Mouse (Mus musculus): ENCODE data around the gene Erc1. TPM values are rescaled to one million over a fixed set of nuclear protein-coding genes. Genes with fewer than 3 reads are reported as not detected.

Gene Erc1
- polyA plus RNA-seq (2021; fragmentation: Nextera tagmentation): 11.5 and 11.7 TPM in 2 replicates
- long read RNA-seq, experiment 1, partial matches to known transcripts: 47 of 61 reads
- long read RNA-seq, experiment 1, other reads (novel, unspliced or antisense): 14 of 61 reads
- long read RNA-seq, experiment 2, partial matches to known transcripts: 32 of 48 reads
- long read RNA-seq, experiment 2, other reads (novel, unspliced or antisense): 15 of 48 reads

DNA sequence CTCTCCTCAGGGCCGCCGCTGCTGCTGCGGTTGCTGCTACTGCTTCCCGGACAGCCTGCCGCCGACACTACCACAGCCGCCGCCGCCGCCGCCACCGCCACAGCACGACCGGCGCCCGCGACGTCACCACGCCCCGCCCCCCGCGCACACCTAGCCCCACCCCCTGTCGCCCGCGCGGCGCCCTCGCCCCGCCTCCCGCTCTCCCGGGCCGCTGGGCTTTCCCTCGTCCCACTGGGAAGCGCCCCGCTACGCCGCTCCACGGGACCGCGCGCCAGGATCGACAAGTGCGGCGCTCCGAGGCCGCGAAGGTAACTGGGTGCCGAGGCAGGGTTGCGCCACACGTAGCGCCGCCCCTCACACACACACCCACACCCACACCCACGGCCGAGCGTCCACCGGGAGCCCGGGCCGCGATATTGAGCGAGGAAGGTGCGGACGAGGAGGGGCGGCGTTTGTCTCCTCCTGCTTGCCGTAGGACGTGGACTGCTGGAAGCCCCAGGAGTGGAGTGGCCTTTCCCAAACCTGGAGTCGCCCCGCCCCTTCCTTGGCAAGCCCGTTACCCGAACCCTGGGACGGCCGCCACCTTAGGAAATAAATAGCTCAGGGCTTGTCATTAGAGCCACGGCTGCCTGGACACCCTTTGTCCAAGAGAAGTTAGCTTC, at the start of gene Erc1:
Gene Erc1, minus strand, starts transcription at position 134 of the 662 bp plus-strand sequence.

DNA sequence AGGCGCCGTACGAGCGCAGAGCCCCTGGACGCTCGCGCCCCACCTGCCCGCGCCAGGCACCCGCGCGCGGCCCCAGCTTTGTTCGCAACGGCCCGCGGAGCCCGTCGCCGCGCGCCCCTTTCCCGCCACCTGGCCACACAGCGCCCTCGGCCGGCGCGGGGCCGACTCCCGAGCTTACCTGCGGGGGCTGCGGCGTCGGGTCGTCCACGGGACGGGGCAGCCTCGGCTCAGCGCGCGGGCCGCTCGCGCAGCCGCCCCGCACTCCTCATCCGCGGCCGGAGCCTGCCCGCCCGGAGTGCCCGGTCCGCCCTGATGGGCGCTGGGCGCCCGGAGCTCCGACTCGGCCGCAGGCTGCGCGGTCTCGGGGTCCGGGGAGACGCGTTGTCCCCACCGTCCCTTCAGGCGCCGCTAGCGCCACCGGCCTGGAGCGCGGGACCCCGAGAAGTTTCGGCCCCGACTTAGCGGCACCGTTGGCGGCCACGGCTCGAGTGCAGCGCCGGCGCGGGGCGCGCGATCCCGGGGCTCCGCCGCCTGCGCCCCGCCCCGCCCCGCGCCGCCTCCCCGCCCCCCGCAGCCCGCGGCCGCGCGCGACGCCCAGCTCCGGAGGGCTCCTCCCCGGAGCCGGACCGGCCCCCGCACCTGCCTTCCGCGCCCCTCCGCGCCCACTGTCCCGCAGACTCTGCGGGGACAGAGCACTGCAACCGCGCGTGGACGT, 304.0 kb downstream of the Erc1 start, which contains the start of gene Wnt5b:
Gene Wnt5b, minus strand, starts transcription at position 545 of the 715 bp plus-strand sequence.

Other genes starting within 250 kb of the Erc1 start
- 19.7 and 20.7 TPM in 2 replicates for gene Rad52, start 54.5 kb upstream of the Erc1 start, polyA plus RNA-seq (2021; fragmentation: Nextera tagmentation)
- 21.3 and 28.1 TPM in 2 replicates for gene Wnk1, start 190.5 kb upstream of the Erc1 start, polyA plus RNA-seq (2021; fragmentation: Nextera tagmentation)
- 6.2 and 9.5 TPM in 2 replicates for gene Ninj2, start 245.2 kb upstream of the Erc1 start, polyA plus RNA-seq (2021; fragmentation: Nextera tagmentation)

All from left cerebral cortex, adult 6 months (tissue).